In genomic region chr12:48173926-48174601, GRCm38 (mm10) we compare ENCODE assay signal across 31 mouse cellular contexts.
A peak's percentile ranks its signal among the peaks of the same experiment; 100 is the strongest.
DNase-seq lines count a peak whose midpoint lies in the region; ATAC-seq lines count a peak whose summit lies in the region.
"Had no signal": no experiment of that assay in that cellular context is flagged by ENCODE, and none has a peak within 500 bp of the region (broad histone marks: within the 10 kb centered on the region; RNA-seq: fewer than 3 reads in every experiment).

No protein-coding gene starts in this region.

- no peaks in the 10 kb centered on the region for H3K9me3 ChIP-seq in hindbrain, embryonic 11.5 days (ENCODE audit: control insufficient read depth, low read length)
- no peaks in the 10 kb centered on the region for H3K9me3 ChIP-seq in hindbrain, embryonic 16.5 days (ENCODE audit: control insufficient read depth, low read length)
- H3K9me3 ChIP-seq in neural tube, embryonic 11.5 days (ENCODE audit: control insufficient read depth, low read length), result no peaks in the 10 kb centered on the region
- H3K9me3 ChIP-seq in neural tube, embryonic 12.5 days, result no peaks in the 10 kb centered on the region
- no peaks in the 10 kb centered on the region for H3K9me3 ChIP-seq in neural tube, embryonic 15.5 days (replicated peaks)
- H3K9me3 ChIP-seq in forebrain, embryonic 14.5 days (replicated peaks; ENCODE audit: control insufficient read depth, low read length), result no peaks in the 10 kb centered on the region
- H3K9me3 ChIP-seq: forebrain, embryonic 10.5 days; forebrain, embryonic 13.5 days; G1E; heart, embryonic 12.5 days; heart, embryonic 15.5 days; hindbrain, embryonic 12.5 days had no signal

- DNase-seq in hindbrain, embryonic 11.5 days (ENCODE audit: low spot score), result no peak
- DNase-seq in neural tube, embryonic 11.5 days (ENCODE audit: low spot score), result peak; percentile 40
- no peak for DNase-seq in neural tube, embryonic 10.5 days (ENCODE audit: extremely low spot score, low spot score)
- DNase-seq in forebrain, embryonic 14.5 days (ENCODE audit: low spot score), result no peak
- DNase-seq: adrenal gland, adult 2 months; adrenal gland, postnatal 14 days; B cell, adult 2 months; cerebellum, adult 11-12 months; cerebellum, adult 8-10 months; cerebellum, postnatal 10 days; cerebellum, postnatal 36 days; forebrain, postnatal 0 days; gastrocnemius, adult 2 months; gastrocnemius, postnatal 25 days; heart, adult 18-20 months; heart, postnatal 10 days; heart, postnatal 36 days had no signal

- H3K27ac ChIP-seq in hindbrain, embryonic 11.5 days (ENCODE audit: low read depth, low read length), result no peak overlapping the region
- H3K27ac ChIP-seq in hindbrain, embryonic 16.5 days (ENCODE audit: low read depth, low read length), result no peak overlapping the region
- 0 out of 2 replicates have a peak overlapping the region, but pooled peaks have one; percentile 23 for H3K27ac ChIP-seq in neural tube, embryonic 11.5 days (ENCODE audit: low read depth, low read length)
- no peak overlapping the region for H3K27ac ChIP-seq in neural tube, embryonic 12.5 days
- peak overlapping the region; percentile 48; the same call in 1 of the 2 replicates for H3K27ac ChIP-seq in neural tube, embryonic 15.5 days (replicated peaks)
- H3K27ac ChIP-seq in forebrain, embryonic 14.5 days (ENCODE audit: low read depth, low read length), result no peak overlapping the region
- H3K27ac ChIP-seq: forebrain, embryonic 10.5 days; forebrain, embryonic 13.5 days; gastrocnemius, adult 2 months; heart, embryonic 15.5 days; hindbrain, embryonic 12.5 days; hindbrain, postnatal 0 days had no signal

- H3K4me1 ChIP-seq in hindbrain, embryonic 11.5 days (replicated peaks; ENCODE audit: control insufficient read depth, insufficient read depth, low read length), result no peaks in the 10 kb centered on the region
- no peaks in the 10 kb centered on the region for H3K4me1 ChIP-seq in hindbrain, embryonic 16.5 days (ENCODE audit: control insufficient read depth, insufficient read depth, low read depth, low read length)
- no peaks in the 10 kb centered on the region for H3K4me1 ChIP-seq in neural tube, embryonic 11.5 days (ENCODE audit: control insufficient read depth, insufficient read depth, low read length)
- no peaks in the 10 kb centered on the region for H3K4me1 ChIP-seq in neural tube, embryonic 12.5 days
- no peaks in the 10 kb centered on the region for H3K4me1 ChIP-seq in neural tube, embryonic 15.5 days
- no peaks in the 10 kb centered on the region for H3K4me1 ChIP-seq in forebrain, embryonic 14.5 days (ENCODE audit: control insufficient read depth, insufficient read depth, low read length)
- H3K4me1 ChIP-seq: forebrain, embryonic 10.5 days; forebrain, embryonic 13.5 days; heart, embryonic 12.5 days; heart, embryonic 15.5 days; hindbrain, embryonic 12.5 days had no signal

- no peaks in the 10 kb centered on the region for H3K27me3 ChIP-seq in hindbrain, embryonic 11.5 days (ENCODE audit: control insufficient read depth, insufficient read depth, low read length)
- H3K27me3 ChIP-seq in hindbrain, embryonic 16.5 days (replicated peaks; ENCODE audit: control insufficient read depth, insufficient read depth, low read length), result no peaks in the 10 kb centered on the region
- H3K27me3 ChIP-seq in neural tube, embryonic 11.5 days (ENCODE audit: control insufficient read depth, insufficient read depth, low read length), result no peaks in the 10 kb centered on the region
- no peaks in the 10 kb centered on the region for H3K27me3 ChIP-seq in neural tube, embryonic 12.5 days (replicated peaks)
- H3K27me3 ChIP-seq in neural tube, embryonic 15.5 days (replicated peaks), result no peaks in the 10 kb centered on the region
- H3K27me3 ChIP-seq in forebrain, embryonic 14.5 days (replicated peaks; ENCODE audit: control insufficient read depth, insufficient read depth, low read length), result no peaks in the 10 kb centered on the region
- H3K27me3 ChIP-seq: CH12.LX; forebrain, embryonic 13.5 days; heart, embryonic 12.5 days; heart, embryonic 15.5 days; hindbrain, embryonic 12.5 days; Patski had no signal

- H3K36me3 ChIP-seq in hindbrain, embryonic 11.5 days (ENCODE audit: control insufficient read depth, insufficient read depth, low read length), result no peaks in the 10 kb centered on the region
- H3K36me3 ChIP-seq in hindbrain, embryonic 16.5 days (ENCODE audit: control insufficient read depth, insufficient read depth, low read length), result no peaks in the 10 kb centered on the region
- no peaks in the 10 kb centered on the region for H3K36me3 ChIP-seq in neural tube, embryonic 11.5 days (ENCODE audit: control insufficient read depth, insufficient read depth, low read length)
- H3K36me3 ChIP-seq in neural tube, embryonic 12.5 days, result no peaks in the 10 kb centered on the region
- no peaks in the 10 kb centered on the region for H3K36me3 ChIP-seq in neural tube, embryonic 15.5 days
- no peaks in the 10 kb centered on the region for H3K36me3 ChIP-seq in forebrain, embryonic 14.5 days (ENCODE audit: control insufficient read depth, insufficient read depth, low read length)
- H3K36me3 ChIP-seq: forebrain, embryonic 10.5 days; G1E; heart, embryonic 12.5 days; heart, embryonic 15.5 days; hindbrain, embryonic 12.5 days had no signal

- no peak overlapping the region for H3K4me3 ChIP-seq in hindbrain, embryonic 11.5 days (ENCODE audit: low read depth, low read length)
- H3K4me3 ChIP-seq in hindbrain, embryonic 16.5 days (ENCODE audit: low read length), result no peak overlapping the region
- H3K4me3 ChIP-seq in neural tube, embryonic 11.5 days (ENCODE audit: low read depth, low read length), result no peak overlapping the region
- H3K4me3 ChIP-seq in neural tube, embryonic 12.5 days, result no peak overlapping the region
- H3K4me3 ChIP-seq in neural tube, embryonic 15.5 days (replicated peaks), result no peak overlapping the region
- no peak overlapping the region for H3K4me3 ChIP-seq in forebrain, embryonic 14.5 days (ENCODE audit: low read depth, low read length)
- H3K4me3 ChIP-seq: forebrain, embryonic 10.5 days; forebrain, embryonic 13.5 days; gastrocnemius, adult 2 months; heart, embryonic 12.5 days; heart, embryonic 15.5 days; hindbrain, embryonic 12.5 days had no signal

- ATAC-seq in hindbrain, embryonic 11.5 days (ENCODE audit: low FRiP score), result peak; percentile 65
- ATAC-seq in hindbrain, embryonic 16.5 days, result no peak
- ATAC-seq in neural tube, embryonic 11.5 days (ENCODE audit: insufficient read depth, low FRiP score, low TSS enrichment), result peak; percentile 89
- peak; percentile 89 for ATAC-seq in neural tube, embryonic 12.5 days (ENCODE audit: low FRiP score, low read depth)
- ATAC-seq in neural tube, embryonic 15.5 days (ENCODE audit: low FRiP score), result peak; percentile 47; the same call in 1 of the 2 replicates
- no peak for ATAC-seq in inflammation-experienced regulatory T-cells, adult 6 months
- no peak for ATAC-seq in forebrain, embryonic 14.5 days
- ATAC-seq: forebrain, embryonic 13.5 days; forebrain, postnatal 0 days; hindbrain, postnatal 0 days; intestine, postnatal 0 days; Patski had no signal

- WGBS in hindbrain, embryonic 11.5 days, result 54% methylated on average over 6 of the region's 6 CpGs
- 57% methylated on average over 6 of the region's 6 CpGs for WGBS in hindbrain, embryonic 16.5 days
- 48% methylated on average over 6 of the region's 6 CpGs for WGBS in neural tube, embryonic 11.5 days
- WGBS in neural tube, embryonic 12.5 days, result 25% methylated on average over 6 of the region's 6 CpGs
- WGBS in neural tube, embryonic 15.5 days, result 20% methylated on average over 6 of the region's 6 CpGs
- WGBS in forebrain, embryonic 14.5 days, result 71% methylated on average over 6 of the region's 6 CpGs

- no peak overlapping the region for H3K9ac ChIP-seq in hindbrain, embryonic 11.5 days (ENCODE audit: low read depth, low read length)
- H3K9ac ChIP-seq in hindbrain, embryonic 16.5 days (ENCODE audit: low read depth, low read length), result no peak overlapping the region
- H3K9ac ChIP-seq in neural tube, embryonic 11.5 days (ENCODE audit: low read length), result no peak overlapping the region
- no peak overlapping the region for H3K9ac ChIP-seq in neural tube, embryonic 12.5 days
- no peak overlapping the region for H3K9ac ChIP-seq in neural tube, embryonic 15.5 days (replicated peaks)
- H3K9ac ChIP-seq in forebrain, embryonic 14.5 days (ENCODE audit: low read length), result no peak overlapping the region
- H3K9ac ChIP-seq: forebrain, embryonic 13.5 days; forebrain, postnatal 0 days; heart, embryonic 12.5 days; heart, embryonic 15.5 days; hindbrain, embryonic 12.5 days had no signal

- no peak overlapping the region for H3K4me2 ChIP-seq in hindbrain, embryonic 11.5 days (replicated peaks; ENCODE audit: low read depth, low read length)
- H3K4me2 ChIP-seq in hindbrain, embryonic 16.5 days (ENCODE audit: low read length), result no peak overlapping the region
- H3K4me2 ChIP-seq in neural tube, embryonic 11.5 days (ENCODE audit: low read depth), result no peak overlapping the region
- H3K4me2 ChIP-seq in neural tube, embryonic 12.5 days (replicated peaks), result no peak overlapping the region
- H3K4me2 ChIP-seq in neural tube, embryonic 15.5 days, result no peak overlapping the region
- no peak overlapping the region for H3K4me2 ChIP-seq in forebrain, embryonic 14.5 days (ENCODE audit: low read length)
- H3K4me2 ChIP-seq: forebrain, embryonic 13.5 days; heart, embryonic 12.5 days; heart, embryonic 15.5 days; hindbrain, embryonic 12.5 days had no signal

Comparison
In these comparisons a context has a peak if more than half of its experiments do, and no peak if none do; other contexts are left out.
1. ATAC-seq: peak in hindbrain, embryonic 11.5 days (single experiment), neural tube, embryonic 11.5 days (single experiment), neural tube, embryonic 12.5 days (single experiment) and neural tube, embryonic 15.5 days (single experiment); none in hindbrain, embryonic 16.5 days (single experiment), inflammation-experienced regulatory T-cells, adult 6 months (single experiment) and forebrain, embryonic 14.5 days (single experiment).
2. H3K27ac ChIP-seq: peak in neural tube, embryonic 11.5 days (single experiment) and neural tube, embryonic 15.5 days (single experiment); none in hindbrain, embryonic 11.5 days (single experiment), hindbrain, embryonic 16.5 days (single experiment), neural tube, embryonic 12.5 days (single experiment) and forebrain, embryonic 14.5 days (single experiment).